Mouse (Mus musculus): ENCODE results near the gene Il1rl1. TPM values are rescaled to one million over a fixed set of nuclear protein-coding genes. Genes with fewer than 3 reads are reported as not detected.

The Il1rl1 gene
- polyA plus RNA-seq, 1 experiment from 2014 or later = 1.8 TPM

- Histone ChIP-seq H3K4me1 (no peaks in the 10 kb centered on the region), H3K9me3 (no peaks in the 10 kb centered on the region), H3K4me2 (no peak overlapping the region), H3K4me3 (replicated peaks) (no peak overlapping the region), H3K9ac (no peak overlapping the region), H3K27me3 (replicated peaks) (no peaks in the 10 kb centered on the region), H3K27ac (no peak overlapping the region), H3K36me3 (no peaks in the 10 kb centered on the region)
- no peak for ATAC-seq (ENCODE audit: insufficient read depth, low FRiP score, low read depth)
- 61% methylated on average over 7 of the region's 7 CpGs for WGBS
These were observed 15.1 kb upstream of the Il1rl1 start for GRCm38 (mm10) chr1:40414276-40414675.

- H3K4me1 ChIP-seq = no peaks in the 10 kb centered on the region
- ATAC-seq (ENCODE audit: insufficient read depth, low FRiP score, low read depth) = no peak
- no peak overlapping the region for H3K4me2 ChIP-seq
- no peak overlapping the region for H3K4me3 ChIP-seq (replicated peaks)
- 58% methylated on average over 7 of the region's 7 CpGs for WGBS
- no peak overlapping the region for H3K9ac ChIP-seq
- no peaks in the 10 kb centered on the region for H3K9me3 ChIP-seq
- no peaks in the 10 kb centered on the region for H3K27me3 ChIP-seq (replicated peaks)
- no peaks in the 10 kb centered on the region for H3K36me3 ChIP-seq
- H3K27ac ChIP-seq = no peak overlapping the region
These were observed 14.3 kb upstream of the Il1rl1 start for GRCm38 (mm10) chr1:40414863-40415656.

DNA sequence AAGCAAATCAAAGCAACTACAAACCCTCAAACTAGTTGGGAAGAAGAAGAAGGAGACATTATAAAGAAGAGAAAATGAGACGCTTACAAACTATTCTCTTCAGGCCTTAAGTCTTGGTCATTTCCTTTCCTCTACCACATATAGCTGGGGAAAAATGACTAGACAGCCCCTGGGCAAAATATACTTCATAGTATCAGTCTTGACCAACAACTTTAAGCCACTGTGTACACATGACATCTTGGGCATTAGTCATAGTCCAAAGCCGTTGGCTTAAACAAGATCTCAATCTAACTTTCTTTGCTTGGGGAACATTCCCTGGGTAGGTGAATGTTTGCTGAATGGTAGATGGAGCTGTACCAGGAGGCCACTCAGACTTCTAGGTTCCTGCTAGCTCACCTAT, 12.3 kb upstream of the Il1rl1 start:
- Histone ChIP-seq H3K4me3 (replicated peaks) (no peak overlapping the region), H3K27me3 (replicated peaks) (no peaks in the 10 kb centered on the region), H3K4me1 (no peaks in the 10 kb centered on the region), H3K9me3 (no peaks in the 10 kb centered on the region), H3K27ac (no peak overlapping the region), H3K36me3 (no peaks in the 10 kb centered on the region), H3K9ac (no peak overlapping the region), H3K4me2 (no peak overlapping the region)
- no peak for ATAC-seq (ENCODE audit: insufficient read depth, low FRiP score, low read depth)
- 86% methylated on average over 2 of the region's 2 CpGs for WGBS

- no peaks in the 10 kb centered on the region for H3K9me3 ChIP-seq
- H3K27ac ChIP-seq = no peak overlapping the region
- whole genome bisulfite sequencing = 48% methylated on average over 5 of the region's 5 CpGs
- no peak overlapping the region for H3K9ac ChIP-seq
- H3K4me3 ChIP-seq (replicated peaks) = no peak overlapping the region
- ATAC-seq (ENCODE audit: insufficient read depth, low FRiP score, low read depth) = no peak
- H3K27me3 ChIP-seq (replicated peaks) = no peaks in the 10 kb centered on the region
- H3K4me2 ChIP-seq = no peak overlapping the region
- H3K4me1 ChIP-seq = no peaks in the 10 kb centered on the region
- no peaks in the 10 kb centered on the region for H3K36me3 ChIP-seq
These were observed 10.9 kb upstream of the Il1rl1 start for GRCm38 (mm10) chr1:40418512-40418911.

- Histone ChIP-seq H3K36me3 (no peaks in the 10 kb centered on the region), H3K4me2 (no peak overlapping the region)
- WGBS = 84% methylated on average over 6 of the region's 6 CpGs
These were observed 5.5 kb upstream of the Il1rl1 start for GRCm38 (mm10) chr1:40423892-40424291.

GRCm38 (mm10) chr1:40427270-40427669, 2.1 kb upstream of the Il1rl1 start:
- no peak for ATAC-seq (ENCODE audit: insufficient read depth, low FRiP score, low read depth)
- no peaks in the 10 kb centered on the region for H3K36me3 ChIP-seq
- H3K4me1 ChIP-seq = no peaks in the 10 kb centered on the region
- no peaks in the 10 kb centered on the region for H3K27me3 ChIP-seq (replicated peaks)
- 80% methylated on average over 9 of the region's 9 CpGs for WGBS
- H3K4me3 ChIP-seq (replicated peaks) = no peak overlapping the region
- no peak overlapping the region for H3K9ac ChIP-seq
- H3K4me2 ChIP-seq = no peak overlapping the region
- no peaks in the 10 kb centered on the region for H3K9me3 ChIP-seq
- no peak overlapping the region for H3K27ac ChIP-seq

More at GRCm38 (mm10) chr1:40423892-40424291, 5.5 kb upstream of the Il1rl1 start:
- ATAC-seq (ENCODE audit: insufficient read depth, low FRiP score, low read depth) = no peak
- Histone ChIP-seq H3K9ac (no peak overlapping the region), H3K27me3 (replicated peaks) (no peaks in the 10 kb centered on the region), H3K9me3 (no peaks in the 10 kb centered on the region), H3K27ac (no peak overlapping the region), H3K4me3 (replicated peaks) (no peak overlapping the region), H3K4me1 (no peaks in the 10 kb centered on the region)

DNA sequence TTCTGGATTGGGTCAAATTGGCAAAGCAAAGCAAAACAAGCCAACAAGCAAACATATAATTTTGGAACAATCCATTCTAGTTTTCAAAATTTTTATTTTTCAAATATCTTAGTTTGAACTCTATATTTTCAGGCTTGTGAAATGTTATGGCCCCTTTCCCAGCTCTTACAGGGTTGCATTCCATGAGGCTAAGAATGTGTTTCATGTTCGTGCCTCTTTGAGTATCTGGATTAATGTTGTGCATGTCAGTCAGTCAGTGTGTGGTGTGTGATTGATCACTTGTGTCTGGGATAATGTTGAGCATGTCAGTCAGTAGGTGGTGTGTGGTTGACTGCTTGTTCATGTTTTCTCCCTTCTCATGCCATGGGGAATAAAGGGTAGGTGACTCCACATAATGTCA, 1.5 kb upstream of the Il1rl1 start:
- Histone ChIP-seq H3K36me3 (no peaks in the 10 kb centered on the region), H3K27me3 (replicated peaks) (no peaks in the 10 kb centered on the region), H3K9ac (no peak overlapping the region), H3K4me3 (replicated peaks) (no peak overlapping the region), H3K4me2 (no peak overlapping the region), H3K9me3 (no peaks in the 10 kb centered on the region), H3K27ac (no peak overlapping the region), H3K4me1 (no peaks in the 10 kb centered on the region)
- ATAC-seq (ENCODE audit: insufficient read depth, low FRiP score, low read depth) = no peak
- WGBS = 64% methylated on average over 1 of the region's 1 CpGs

DNA sequence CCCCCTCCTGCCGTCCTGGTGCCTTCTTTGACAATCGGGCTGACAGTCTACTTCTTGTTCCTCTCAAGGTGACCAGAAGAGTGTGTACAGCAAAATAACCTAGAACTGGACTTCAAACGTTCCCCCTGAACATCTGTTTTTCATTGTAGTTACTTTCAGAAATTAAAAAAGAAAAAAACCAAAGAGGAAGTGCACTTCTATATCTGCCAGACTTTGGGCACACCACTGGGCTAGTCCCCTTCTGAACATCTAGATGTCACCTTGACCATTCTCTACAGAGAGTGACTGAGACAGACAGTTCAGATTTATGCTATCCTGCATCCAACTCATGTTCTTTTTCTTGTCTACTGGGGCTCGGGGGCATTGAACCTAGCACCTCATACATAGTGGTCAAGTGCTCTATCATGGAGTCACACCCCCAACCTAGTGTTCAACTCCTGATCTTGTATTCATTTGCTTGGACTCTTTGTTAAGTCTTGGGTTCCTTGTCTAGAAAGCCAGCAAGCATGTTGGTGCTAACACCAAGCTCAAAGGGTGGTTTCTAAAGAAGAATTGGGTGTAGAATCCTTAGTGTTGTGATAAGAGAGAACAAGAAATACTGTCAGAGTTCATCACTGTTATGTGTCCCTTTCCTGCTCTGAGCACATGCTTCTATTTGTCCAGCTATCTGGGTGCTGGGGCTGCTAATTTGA, 919 bp downstream of the Il1rl1 start:
- no peak for ATAC-seq (ENCODE audit: insufficient read depth, low FRiP score, low read depth)
- Histone ChIP-seq H3K4me1 (no peaks in the 10 kb centered on the region), H3K9me3 (no peaks in the 10 kb centered on the region), H3K4me2 (no peak overlapping the region), H3K4me3 (replicated peaks) (no peak overlapping the region), H3K27me3 (replicated peaks) (no peaks in the 10 kb centered on the region), H3K36me3 (no peaks in the 10 kb centered on the region), H3K9ac (no peak overlapping the region), H3K27ac (no peak overlapping the region)
- 68% methylated on average over 4 of the region's 4 CpGs for WGBS

- Histone ChIP-seq H3K27me3 (replicated peaks) (no peaks in the 10 kb centered on the region), H3K27ac (no peak overlapping the region), H3K4me3 (replicated peaks) (no peak overlapping the region), H3K9me3 (no peaks in the 10 kb centered on the region), H3K4me1 (no peaks in the 10 kb centered on the region), H3K4me2 (no peak overlapping the region), H3K9ac (no peak overlapping the region), H3K36me3 (no peaks in the 10 kb centered on the region)
- ATAC-seq (ENCODE audit: insufficient read depth, low FRiP score, low read depth) = no peak
- 79% methylated on average over 2 of the region's 2 CpGs for WGBS
These were observed 2.8 kb downstream of the Il1rl1 start for GRCm38 (mm10) chr1:40432169-40432568.

GRCm38 (mm10) chr1:40435936-40436335, 6.6 kb downstream of the Il1rl1 start:
- Histone ChIP-seq H3K9me3 (no peaks in the 10 kb centered on the region), H3K27me3 (replicated peaks) (no peaks in the 10 kb centered on the region)
- ATAC-seq (ENCODE audit: insufficient read depth, low FRiP score, low read depth) = no peak

GRCm38 (mm10) chr1:40437340-40437739, 8.0 kb downstream of the Il1rl1 start:
- H3K9me3 ChIP-seq = no peaks in the 10 kb centered on the region
- H3K4me2 ChIP-seq = no peak overlapping the region
- H3K4me3 ChIP-seq (replicated peaks) = no peak overlapping the region
- WGBS = 89% methylated on average over 2 of the region's 2 CpGs
- ATAC-seq (ENCODE audit: insufficient read depth, low FRiP score, low read depth) = no peak
- H3K9ac ChIP-seq = no peak overlapping the region
- H3K36me3 ChIP-seq = no peaks in the 10 kb centered on the region
- no peaks in the 10 kb centered on the region for H3K27me3 ChIP-seq (replicated peaks)
- no peak overlapping the region for H3K27ac ChIP-seq
- no peaks in the 10 kb centered on the region for H3K4me1 ChIP-seq

More at GRCm38 (mm10) chr1:40435936-40436335, 6.6 kb downstream of the Il1rl1 start:
- H3K4me3 ChIP-seq (replicated peaks) = no peak overlapping the region
- no peak overlapping the region for H3K9ac ChIP-seq
- H3K4me2 ChIP-seq = no peak overlapping the region
- WGBS = 66% methylated on average over 3 of the region's 3 CpGs
- H3K27ac ChIP-seq = no peak overlapping the region
- no peaks in the 10 kb centered on the region for H3K4me1 ChIP-seq
- H3K36me3 ChIP-seq = no peaks in the 10 kb centered on the region

DNA sequence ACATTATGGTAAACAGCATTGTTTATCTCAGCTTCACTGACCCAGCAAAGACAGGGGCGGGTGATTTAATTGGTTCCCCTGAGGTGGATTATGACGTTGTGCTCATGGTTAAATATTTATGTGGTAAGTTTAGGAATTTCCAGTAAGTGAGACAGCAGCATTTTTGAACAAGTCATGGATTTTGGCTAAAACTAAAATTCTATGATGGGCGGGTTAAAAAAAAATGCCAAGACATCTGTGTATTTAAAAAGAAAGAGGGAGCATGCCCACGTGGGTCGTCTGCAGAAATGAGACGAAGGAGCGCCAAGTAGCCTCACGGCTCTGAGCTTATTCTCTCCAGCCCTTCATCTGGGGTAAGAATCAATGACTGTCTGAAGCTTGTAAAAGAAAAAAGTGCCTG, 10.1 kb downstream of the Il1rl1 start:
- Histone ChIP-seq H3K4me1 (no peaks in the 10 kb centered on the region), H3K9me3 (no peaks in the 10 kb centered on the region), H3K9ac (no peak overlapping the region), H3K4me3 (replicated peaks) (no peak overlapping the region), H3K27me3 (replicated peaks) (no peaks in the 10 kb centered on the region), H3K27ac (no peak overlapping the region), H3K36me3 (no peaks in the 10 kb centered on the region), H3K4me2 (no peak overlapping the region)
- ATAC-seq (ENCODE audit: insufficient read depth, low FRiP score, low read depth) = no peak
- 62% methylated on average over 8 of the region's 8 CpGs for WGBS
